Mouse (Mus musculus) stomach, postnatal 0 days (tissue): ENCODE results near the gene Zfp526. TPM values are rescaled to one million over a fixed set of nuclear protein-coding genes. Genes with fewer than 3 reads are reported as not detected.
A peak's percentile ranks its signal among the peaks of the same experiment; 100 is the strongest.
"Not testable (repeated sequence)": the region's sequence is repeated elsewhere in the genome, so short reads cannot be mapped to it uniquely, and the experiment has no call there.

Experiments
- ATAC-seq: fragments of 200-750 bp; cut with Nextera tagmentation; 2 replicates; pipeline ENCODE4 v1.8.0; 2017; ENCODE audit not compliant: low FRiP score, low TSS enrichment
- DNase-seq: peaks from one replicate; pipeline ENCODE4 v3.0.0-alpha.2; 2016; ENCODE audit warnings: low spot score
- H3K27ac ChIP-seq: fragments of 300-500 bp; sonication (generic); replicated peaks from 2 replicates; pipeline ENCODE4 v1.5.1; 2014; ENCODE audit warnings: mild to moderate bottlenecking, control low read depth
- H3K27me3 ChIP-seq: fragments of 300-500 bp; sonication (generic); 2 replicates; pipeline ENCODE4 v1.6.1; 2014; ENCODE audit warnings: low read length; ENCODE audit not compliant: control insufficient read depth, insufficient read depth
- H3K36me3 ChIP-seq: fragments of 300-500 bp; sonication (generic); 2 replicates; pipeline ENCODE4 v1.6.1; 2014; ENCODE audit warnings: low read length, mixed read lengths; ENCODE audit not compliant: control insufficient read depth, insufficient read depth
- H3K4me1 ChIP-seq: fragments of 300-500 bp; sonication (generic); replicated peaks from 2 replicates; pipeline ENCODE4 v1.6.1; 2014; ENCODE audit warnings: antibody characterized with exemption; ENCODE audit not compliant: control insufficient read depth, insufficient read depth
- H3K4me2 ChIP-seq: fragments of 300-500 bp; sonication (generic); replicated peaks from 2 replicates; pipeline ENCODE4 v1.6.1; 2014; ENCODE audit warnings: low read depth, mild to moderate bottlenecking, control low read depth, moderate library complexity
- H3K4me3 ChIP-seq: fragments of 300-500 bp; sonication (generic); 2 replicates; pipeline ENCODE4 v1.5.1; 2014; ENCODE audit warnings: low read depth, low read length, control low read depth
- H3K9ac ChIP-seq: fragments of 300-500 bp; sonication (generic); 2 replicates; pipeline ENCODE4 v1.6.1; 2014; ENCODE audit warnings: mild to moderate bottlenecking, low read length, control low read depth, mixed read lengths
- H3K9me3 ChIP-seq: fragments of 300-500 bp; sonication (generic); 2 replicates; pipeline ENCODE4 v1.6.1; 2016; ENCODE audit warnings: low read length; ENCODE audit not compliant: control insufficient read depth
- CTCF ChIP-seq: IDR thresholded peaks from 2 replicates; pipeline ENCODE4 v1.5.1; 2016; ENCODE audit warnings: antibody characterized with exemption, low read depth, mild to moderate bottlenecking, moderate library complexity
- EP300 ChIP-seq: optimal IDR thresholded peaks from 2 replicates; pipeline ENCODE3; 2016; ENCODE audit warnings: antibody characterized with exemption
- WGBS: fragments of 180-500 bp; shearing (Covaris S2); extraction: QIAGEN DNeasy Blood & Tissue Kit; methylation state at CpG from one replicate; pipeline ENCODE4 v1.1.7; 2014; 5-methylcytosine and 5-hydroxymethylcytosine counted together
- polyA plus RNA-seq: library from polyadenylated mRNA; unstranded; fragments of >200 nt; fragmentation: Nextera tagmentation; extraction: Ambion mirVana; gene quantifications from 2 replicates; pipeline ENCODE4 v1.2.1, GENCODE M21; 2015

Gene Zfp526
- polyA plus RNA-seq, 1 experiment from 2014 or later: 1.1 TPM

- TF ChIP-seq CTCF (no peak), EP300 (no peak)
- ATAC-seq (peak; percentile 11; the same call in 1 of the 2 replicates), DNase-seq (peak; percentile 63)
- WGBS: 3% methylated on average over 22 of the region's 22 CpGs
- peak overlapping the region; percentile 92 for H3K4me3 ChIP-seq
- H3K4me2 ChIP-seq: peak overlapping the region; percentile 82
- no peaks in the 10 kb centered on the region for H3K27me3 ChIP-seq
- no peaks in the 10 kb centered on the region for H3K36me3 ChIP-seq
- peak overlapping the region; percentile 98 for H3K27ac ChIP-seq
- no peaks in the 10 kb centered on the region for H3K9me3 ChIP-seq
- peak overlapping the region; percentile 90 for H3K9ac ChIP-seq
- peaks cover 2% of the 10 kb centered on the region; the same call in 1 of the 2 replicates for H3K4me1 ChIP-seq
Measured at GRCm38 (mm10) chr7:25251071-25251791, 30.0 kb downstream of the Zfp526 start.

- WGBS: 24% methylated on average over 8 of the region's 8 CpGs
Measured at GRCm38 (mm10) chr7:25251822-25252221, 30.6 kb downstream of the Zfp526 start.

GRCm38 (mm10) chr7:25261896-25262295, 40.7 kb downstream of the Zfp526 start:
- no peak overlapping the region for H3K4me2 ChIP-seq
- no peaks in the 10 kb centered on the region for H3K9me3 ChIP-seq
- H3K4me3 ChIP-seq: no peak overlapping the region
- H3K4me1 ChIP-seq: 0 out of 2 replicates have a peak, but pooled peaks cover under 1% of the 10 kb centered on the region
- ATAC-seq (no peak), DNase-seq (no peak)
- no peak overlapping the region for H3K27ac ChIP-seq
- WGBS: 80% methylated on average over 1 of the region's 1 CpGs
- no peak overlapping the region for H3K9ac ChIP-seq
- no peaks in the 10 kb centered on the region for H3K36me3 ChIP-seq
- TF ChIP-seq CTCF (no peak), EP300 (no peak)
- H3K27me3 ChIP-seq: no peaks in the 10 kb centered on the region

More at GRCm38 (mm10) chr7:25251822-25252221, 30.6 kb downstream of the Zfp526 start:
- Histone ChIP-seq H3K27ac (peak overlapping the region; percentile 98), H3K36me3 (no peaks in the 10 kb centered on the region), H3K9ac (peak overlapping the region; percentile 90), H3K4me1 (peaks cover 2% of the 10 kb centered on the region; the same call in 1 of the 2 replicates), H3K9me3 (no peaks in the 10 kb centered on the region), H3K27me3 (no peaks in the 10 kb centered on the region), H3K4me3 (peak overlapping the region; percentile 92; the same call in 1 of the 2 replicates), H3K4me2 (peak overlapping the region; percentile 82)
- TF ChIP-seq CTCF (no peak), EP300 (no peak)
- DNase-seq (no peak), ATAC-seq (no peak)

GRCm38 (mm10) chr7:25263968-25264870, 43.0 kb downstream of the Zfp526 start:
- H3K4me2 ChIP-seq: no peak overlapping the region
- ATAC-seq (no peak), DNase-seq (no peak)
- H3K36me3 ChIP-seq: no peaks in the 10 kb centered on the region
- no peak overlapping the region for H3K27ac ChIP-seq
- peaks cover 5% of the 10 kb centered on the region; the same call in 1 of the 2 replicates for H3K4me1 ChIP-seq
- H3K9ac ChIP-seq: no peak overlapping the region
- H3K4me3 ChIP-seq: no peak overlapping the region
- WGBS: 39% methylated on average over 17 of the region's 17 CpGs
- no peaks in the 10 kb centered on the region for H3K27me3 ChIP-seq
- H3K9me3 ChIP-seq: no peaks in the 10 kb centered on the region
- TF ChIP-seq EP300 (no peak), CTCF (no peak)

- H3K4me1 ChIP-seq, H3K9me3 ChIP-seq, H3K27me3 ChIP-seq, H3K9ac ChIP-seq, H3K4me3 ChIP-seq, H3K36me3 ChIP-seq, H3K4me2 ChIP-seq, H3K27ac ChIP-seq, ATAC-seq, DNase-seq: not testable (repeated sequence)
- 81% methylated on average over 5 of the region's 5 CpGs for WGBS
Measured at GRCm38 (mm10) chr7:25265743-25266142, 44.5 kb downstream of the Zfp526 start.
